Mouse (Mus musculus) adrenal gland, adult 8-10 months (tissue): ENCODE measurements around the gene Samd10. TPM values are rescaled to one million over a fixed set of nuclear protein-coding genes. Genes with fewer than 3 reads are reported as not detected.

Source experiments
- DNase-seq: peaks from one replicate; pipeline ENCODE4 v3.0.0; 2022
- total RNA-seq, 4 experiments: library from RNA; stranded (reverse); gene quantifications; 2 replicates each; pipeline ENCODE4 v1.2.4; 2022

The Samd10 gene
- total RNA-seq, 4 experiments from 2014 or later = 16.1 to 33.3 (median 21.8) TPM

DNA sequence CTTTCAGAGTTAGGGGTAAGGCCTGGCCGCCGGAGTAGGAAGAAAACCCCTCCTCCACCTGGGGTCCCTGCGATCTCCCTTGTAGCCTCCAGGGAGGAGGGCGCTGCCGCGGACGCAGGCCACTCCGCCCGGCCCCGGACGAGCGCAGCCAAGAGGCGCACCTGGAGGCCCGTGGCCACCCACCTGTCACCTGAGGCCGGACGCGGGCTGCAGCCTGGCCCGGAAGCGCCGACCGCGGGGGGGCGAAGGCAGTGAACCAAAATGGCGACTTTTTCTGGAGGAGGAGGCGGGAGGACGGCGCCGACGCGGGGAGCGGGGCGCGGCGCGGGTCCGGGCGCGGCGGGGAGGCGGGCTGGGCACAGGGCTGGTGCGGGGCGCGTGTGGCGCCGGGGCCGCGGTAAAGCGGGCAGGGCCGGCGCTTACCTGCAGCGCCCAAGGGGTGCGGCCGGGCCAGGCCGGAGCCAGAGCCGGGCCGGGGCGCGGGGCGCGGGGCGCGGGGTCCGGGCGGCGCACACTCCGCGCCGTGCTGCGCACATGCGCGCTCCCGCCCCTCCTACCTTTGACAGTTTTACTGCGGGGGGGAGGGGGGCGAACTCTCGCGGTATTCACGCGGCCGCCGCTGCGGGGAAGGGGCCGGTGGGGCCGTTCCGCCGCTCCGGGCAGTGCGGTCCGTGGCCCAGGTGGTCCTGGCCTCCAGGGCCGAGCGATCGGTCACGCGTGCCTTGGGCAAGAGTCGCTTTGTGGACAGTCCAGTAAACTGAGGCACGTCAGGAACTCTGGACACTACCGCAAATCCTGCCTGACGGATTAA lies 6.6 kb downstream of the Samd10 start, which contains the start of gene Zfp512b:
Zfp512b (minus strand) TSS at position 573 of the 811 bp plus-strand sequence.
- peak; percentile 58 for DNase-seq

DNA sequence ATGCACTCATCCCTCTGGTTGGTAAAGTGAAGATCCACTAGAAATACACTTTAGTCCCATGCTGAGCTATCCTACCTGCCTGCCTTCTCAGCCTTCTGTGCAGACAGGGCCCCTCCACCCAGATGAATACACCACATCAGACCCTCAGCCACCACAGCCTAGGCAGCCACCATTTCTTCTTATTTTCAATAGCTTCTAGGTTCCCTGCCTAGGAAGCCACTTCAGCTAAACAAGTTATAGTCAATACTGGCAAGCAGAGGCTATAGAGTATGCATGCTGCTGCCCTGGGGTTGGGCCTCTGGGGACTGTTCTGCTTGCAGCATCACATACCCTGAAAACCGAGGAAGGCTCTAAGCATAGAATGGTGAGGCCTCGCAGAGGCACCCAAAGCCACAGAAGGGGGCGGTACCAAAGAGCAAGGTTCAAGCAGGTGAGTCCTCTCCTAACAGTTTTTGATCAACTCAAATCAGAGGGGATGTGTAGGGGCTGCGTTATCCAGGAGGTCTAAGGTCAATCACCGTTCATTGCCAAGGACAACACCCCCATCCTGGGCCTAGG lies 7.4 kb downstream of the Samd10 start, which contains the start of gene Prpf6:
Prpf6 (plus strand) TSS at position 341 of the 558 bp plus-strand sequence.
- peak; percentile 5 for DNase-seq

DNA sequence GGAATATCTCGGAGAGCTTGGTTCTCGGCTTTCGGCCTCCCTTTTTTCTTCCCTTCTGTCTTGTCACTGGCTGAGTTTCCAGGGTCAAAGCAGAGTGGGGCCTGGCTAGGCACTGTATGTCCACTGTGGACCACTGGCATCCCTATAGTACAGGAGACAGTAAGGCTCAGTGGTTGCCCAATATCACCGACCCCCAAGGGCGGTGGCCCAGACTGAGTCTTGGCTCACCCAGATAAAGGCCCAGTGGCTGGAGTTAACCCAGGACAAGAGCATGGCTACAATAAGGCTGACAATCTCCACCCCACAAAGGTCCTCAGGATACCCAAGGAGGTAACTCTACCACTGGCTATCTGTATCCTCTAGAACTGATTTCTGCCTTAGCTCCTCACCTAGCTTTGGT lies 8.5 kb downstream of the Samd10 start:
- DNase-seq = no peak

DNA sequence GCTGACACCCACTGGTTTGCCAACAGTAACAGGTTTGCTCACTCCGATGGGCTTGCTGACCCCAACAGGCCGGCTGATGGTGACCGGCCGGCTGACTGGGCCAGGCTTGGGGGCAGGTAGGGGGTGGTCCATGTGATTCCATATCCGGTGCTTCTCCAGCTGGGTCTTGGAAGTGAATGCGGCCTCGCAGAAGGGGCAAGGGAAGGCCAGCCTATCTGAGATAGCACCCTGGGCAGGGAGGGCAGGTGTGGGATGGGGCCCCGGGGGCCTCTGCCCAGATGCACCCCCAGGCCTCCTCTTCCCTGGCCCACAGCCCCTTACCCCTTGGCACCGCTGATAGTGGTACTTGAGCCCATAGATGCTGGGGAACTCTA lies 9.3 kb downstream of the Samd10 start:
- no peak for DNase-seq

DNA sequence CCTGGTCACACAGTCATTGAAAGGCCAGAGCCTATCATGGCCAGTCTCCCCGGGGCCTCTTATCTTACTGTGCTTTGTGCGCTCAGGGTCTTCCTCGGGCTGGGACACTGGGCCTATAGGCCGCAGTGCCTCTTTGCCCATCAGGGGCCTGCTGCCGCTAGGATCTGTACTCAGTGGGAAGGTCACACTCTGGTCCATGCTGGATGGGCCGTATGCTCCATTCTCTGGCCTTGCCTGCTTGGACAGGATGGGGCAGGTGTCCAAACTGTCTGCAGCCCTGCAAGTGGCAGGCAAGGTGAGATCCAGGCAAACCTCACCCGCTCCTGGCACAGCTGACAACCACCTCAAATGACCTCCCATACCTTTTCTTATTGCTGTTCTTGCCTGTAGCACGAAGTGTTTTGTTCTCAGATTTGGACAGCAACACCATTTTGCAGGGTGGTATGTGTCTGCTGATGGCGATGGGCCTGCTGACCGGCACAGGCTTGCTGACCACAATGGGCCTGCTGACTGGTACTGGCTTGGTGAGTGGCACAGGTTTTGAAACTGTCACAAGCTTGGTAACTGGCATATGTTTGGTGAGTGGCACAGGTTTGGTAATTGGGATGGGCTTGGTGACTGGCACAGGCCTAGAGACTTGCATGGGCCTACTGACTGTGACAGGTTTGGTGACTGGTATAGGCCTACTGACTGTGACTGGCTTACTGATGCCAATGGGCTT lies 9.8 kb downstream of the Samd10 start:
- DNase-seq = no peak

DNA sequence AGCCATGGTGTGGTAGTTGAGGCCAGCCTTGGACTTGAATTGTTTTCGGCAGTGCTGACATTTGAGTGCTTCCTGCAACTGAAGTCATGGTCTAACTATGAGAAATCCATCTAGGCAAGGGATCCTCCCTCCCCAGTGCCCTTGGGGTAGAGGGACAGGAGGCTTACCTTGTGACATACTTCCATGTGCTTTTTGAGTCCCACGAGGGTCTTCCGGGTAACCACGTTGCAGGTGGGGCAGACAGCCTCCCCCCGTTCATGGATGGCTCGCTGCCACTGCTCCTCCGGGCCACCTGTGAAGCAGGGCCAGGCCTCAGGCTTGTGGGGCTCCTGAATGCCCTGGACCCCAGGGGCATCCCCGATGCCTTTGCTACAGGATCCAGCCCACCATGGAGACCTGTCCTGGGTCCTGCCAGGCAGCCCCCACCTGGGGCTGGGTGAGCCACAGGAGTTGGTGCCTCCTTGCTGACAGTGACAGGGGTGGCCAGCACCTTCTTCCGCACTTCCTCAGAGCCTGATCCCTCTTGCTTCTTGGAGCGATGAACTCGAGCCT lies 10.7 kb downstream of the Samd10 start:
- DNase-seq = no peak

DNA sequence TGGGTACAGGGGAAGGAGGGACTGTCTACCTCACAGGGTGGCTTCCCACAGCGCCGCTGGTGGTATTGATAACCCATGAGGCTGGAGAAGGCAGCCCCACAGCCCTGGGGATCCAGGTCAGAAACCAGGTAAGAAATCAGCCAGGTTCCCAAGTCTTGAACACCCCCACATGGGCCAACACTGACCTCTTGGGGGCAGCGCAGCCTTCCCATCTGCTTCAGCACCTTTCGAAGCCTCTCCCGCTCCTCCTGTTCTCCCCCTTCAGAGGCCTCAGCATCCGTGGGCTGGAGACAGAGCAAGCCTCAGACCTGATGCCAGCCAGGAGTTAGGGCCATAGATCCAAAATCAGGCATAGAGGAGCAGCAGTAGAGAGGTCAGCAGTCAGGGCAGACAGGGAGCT lies 11.2 kb downstream of the Samd10 start:
- DNase-seq = no peak

DNA sequence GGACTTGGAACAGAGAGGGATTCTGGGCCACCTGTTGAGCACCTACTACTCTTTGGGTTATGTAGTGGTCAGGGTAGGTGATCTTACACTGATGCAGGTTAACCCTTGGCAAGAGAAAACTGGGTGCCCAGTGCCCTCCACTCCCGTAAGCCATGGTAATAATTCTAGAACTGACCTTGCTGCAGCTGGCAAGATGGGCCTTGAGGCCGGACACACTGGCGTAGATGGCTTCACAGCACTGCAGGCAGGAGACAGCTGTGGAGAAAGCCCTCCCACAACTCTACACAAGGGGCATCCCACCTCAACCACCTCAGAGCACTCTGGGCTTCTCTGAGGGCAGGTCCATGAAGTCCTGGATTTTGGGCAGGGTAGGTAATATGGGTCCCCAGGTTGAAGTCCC lies 12.9 kb downstream of the Samd10 start:
- DNase-seq = no peak

DNA sequence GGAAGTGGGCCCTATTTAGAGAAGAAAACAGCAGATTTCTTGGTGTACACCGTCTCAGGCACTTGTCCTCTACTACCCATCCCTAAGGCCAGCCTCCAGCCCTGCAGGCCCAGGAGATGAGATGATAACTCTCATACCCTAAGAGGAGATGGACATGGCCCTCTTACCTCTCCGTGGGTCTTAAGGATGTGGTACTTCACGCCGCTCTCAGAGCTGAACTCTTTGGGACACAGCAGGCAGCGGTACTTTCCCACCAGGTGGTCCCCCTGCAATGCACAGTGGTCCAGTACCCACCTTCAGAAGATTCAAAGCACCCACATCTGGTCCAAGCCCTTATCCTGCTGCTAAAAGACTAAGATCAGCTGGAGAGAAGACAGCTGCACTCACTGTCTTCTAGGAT lies 13.5 kb downstream of the Samd10 start:
- DNase-seq = no peak

DNA sequence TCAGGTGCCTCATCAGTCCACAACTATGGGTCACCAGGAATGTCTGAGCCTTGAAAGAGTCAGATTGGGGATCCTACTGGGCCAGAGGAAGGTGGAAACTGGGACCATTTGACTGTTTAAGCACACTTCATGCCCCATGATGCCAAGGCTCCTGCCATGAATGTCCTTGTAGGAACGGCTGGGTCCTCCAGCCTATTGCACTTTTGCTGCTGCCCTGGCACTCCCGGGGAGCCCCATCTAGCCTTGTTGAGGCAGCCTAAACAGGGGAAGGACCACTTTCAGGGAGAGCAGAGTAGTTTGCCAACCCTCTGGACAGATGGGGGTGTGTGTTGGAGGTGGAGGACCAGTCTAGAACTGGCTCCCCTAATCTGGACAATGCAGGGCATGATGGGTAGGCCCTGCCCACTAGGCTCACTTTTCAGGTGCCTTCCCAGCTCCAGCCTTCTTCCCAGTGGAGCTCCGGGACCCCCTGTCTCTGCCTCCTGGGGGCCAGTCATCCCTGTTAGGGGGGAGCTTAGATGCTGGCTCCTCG lies 14.5 kb downstream of the Samd10 start, which contains the start of gene Uckl1:
Uckl1 (minus strand) TSS at position 482 of the 532 bp plus-strand sequence.
- DNase-seq = no peak

DNA sequence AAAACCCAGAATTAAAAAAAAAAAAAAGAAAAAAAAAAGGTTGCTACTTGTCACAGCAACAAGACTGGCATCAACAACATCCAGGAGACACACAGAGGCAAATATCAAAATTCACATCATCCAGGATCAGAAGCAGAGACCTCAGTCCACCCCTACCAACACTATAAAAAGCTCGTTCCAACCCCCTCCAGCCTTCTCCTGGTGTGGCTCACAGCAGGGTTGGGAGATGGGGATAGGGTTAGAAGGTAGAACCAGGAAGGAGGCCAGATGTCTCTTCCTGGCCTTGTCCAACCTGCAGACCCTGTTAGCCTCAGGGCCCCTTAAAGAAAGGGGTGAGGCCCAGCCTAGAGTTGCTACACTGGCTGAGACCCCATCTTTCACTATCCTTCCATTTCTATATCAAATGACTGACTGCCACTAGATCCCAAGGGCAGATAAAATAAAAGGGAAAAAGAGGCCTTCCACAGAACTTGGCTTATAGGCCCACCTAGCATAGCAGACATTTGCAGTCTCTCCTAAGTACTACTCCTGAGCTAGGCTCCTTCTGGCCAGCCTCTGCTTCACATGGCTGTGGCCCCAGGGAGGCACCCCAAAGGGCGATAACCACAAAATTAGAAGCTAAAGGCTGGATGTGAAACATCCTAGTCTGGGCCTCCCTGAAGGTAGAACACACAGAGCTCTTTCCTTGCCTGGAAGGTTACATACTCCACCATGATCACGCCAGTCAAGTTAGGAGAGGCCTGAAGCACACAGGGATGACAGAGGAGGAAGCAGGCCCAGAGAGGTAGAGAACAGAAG lies 15.4 kb downstream of the Samd10 start:
- no peak for DNase-seq

DNA sequence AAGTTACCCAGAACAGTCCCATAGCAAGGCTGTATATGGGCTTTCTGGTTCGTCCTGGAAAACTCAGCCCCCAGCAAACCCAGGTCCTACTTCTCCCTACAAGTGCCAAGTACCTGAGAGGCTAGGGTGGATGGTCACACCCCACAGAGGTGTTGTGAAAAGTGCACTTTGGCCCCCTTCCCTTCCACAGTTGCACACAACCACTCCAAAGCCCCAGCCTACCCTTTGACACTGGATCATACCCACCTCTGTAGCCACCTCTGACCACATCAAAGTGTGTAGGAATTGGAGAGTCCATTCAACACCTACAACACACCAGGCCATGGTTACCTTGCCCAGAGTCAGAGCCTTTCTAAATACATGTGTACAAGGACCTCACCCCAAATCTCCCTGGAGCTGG lies 16.1 kb downstream of the Samd10 start:
- DNase-seq = no peak

DNA sequence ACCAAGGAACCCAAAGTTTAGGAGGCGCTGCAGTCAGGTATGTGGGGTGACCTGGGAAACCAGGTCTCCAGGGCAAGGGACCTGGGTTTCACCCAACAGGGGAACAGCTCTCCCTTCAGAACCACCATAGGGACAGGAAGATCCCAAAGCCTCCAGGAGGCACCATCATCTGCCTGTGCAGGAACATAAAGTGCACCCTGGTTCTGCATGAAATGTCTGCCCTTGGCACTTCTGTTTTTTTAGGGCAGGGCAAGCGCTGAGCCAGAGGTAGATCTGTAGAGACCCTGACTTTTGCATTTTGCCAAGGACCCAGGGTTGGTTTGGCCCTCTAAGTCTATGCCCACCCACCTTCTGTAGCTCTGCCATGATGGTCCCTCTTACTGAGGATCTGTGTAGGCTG lies 16.7 kb downstream of the Samd10 start:
- DNase-seq = no peak

DNA sequence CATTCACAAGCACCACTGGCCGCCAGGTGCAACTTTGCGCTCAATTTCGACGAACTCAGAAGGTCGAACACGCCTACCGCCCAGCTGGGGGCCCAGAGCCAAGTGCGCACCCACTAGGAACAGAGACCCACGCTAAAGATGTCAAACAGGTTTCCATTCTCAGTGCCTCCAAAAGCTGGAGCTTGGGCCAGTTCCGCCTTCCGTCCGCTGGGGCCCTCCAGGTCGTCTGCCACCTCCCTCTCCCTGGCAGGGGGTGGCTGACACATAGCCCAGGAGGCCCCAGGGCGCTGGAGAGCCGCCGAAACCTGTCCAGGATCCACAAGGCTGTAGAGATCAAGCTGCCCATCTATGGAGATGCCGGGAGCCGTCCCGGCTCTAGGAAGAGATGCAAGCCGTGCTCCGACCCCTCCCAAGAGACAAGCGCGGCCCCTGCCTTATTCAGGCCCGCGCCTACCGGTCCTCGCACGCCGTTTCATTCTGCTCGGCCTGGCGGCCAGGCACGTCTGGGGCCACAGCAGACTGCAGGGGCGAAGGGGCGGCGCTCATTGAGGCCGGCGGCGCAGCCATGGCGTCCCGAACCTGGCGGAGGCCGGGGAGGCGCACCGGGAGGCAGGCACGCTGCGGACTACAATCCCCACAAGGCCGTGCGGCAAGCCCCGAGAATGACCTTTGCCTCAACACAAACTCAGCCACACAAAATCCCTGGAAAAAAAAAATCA lies 17.5 kb downstream of the Samd10 start:
- DNase-seq = peak; percentile 83

DNA sequence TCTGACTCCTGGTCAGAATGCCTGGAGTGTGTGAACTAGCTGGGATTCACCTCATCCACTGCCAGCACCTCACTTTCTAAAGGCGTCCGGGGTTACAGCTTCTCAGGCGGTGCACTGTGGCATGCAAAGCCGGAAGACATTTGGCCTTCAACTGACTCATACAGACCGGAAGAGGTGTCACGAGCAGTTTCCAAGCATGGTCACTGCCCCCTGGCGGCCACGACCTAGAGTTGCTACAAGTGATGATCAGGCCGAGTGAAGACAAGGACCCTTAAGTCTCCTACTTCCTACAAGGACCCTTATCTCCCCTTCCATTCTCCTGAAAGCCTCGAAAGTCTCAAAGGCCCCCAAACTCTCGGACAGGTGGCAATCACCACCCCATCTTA lies 18.0 kb downstream of the Samd10 start:
- DNase-seq = peak; percentile 84

DNA sequence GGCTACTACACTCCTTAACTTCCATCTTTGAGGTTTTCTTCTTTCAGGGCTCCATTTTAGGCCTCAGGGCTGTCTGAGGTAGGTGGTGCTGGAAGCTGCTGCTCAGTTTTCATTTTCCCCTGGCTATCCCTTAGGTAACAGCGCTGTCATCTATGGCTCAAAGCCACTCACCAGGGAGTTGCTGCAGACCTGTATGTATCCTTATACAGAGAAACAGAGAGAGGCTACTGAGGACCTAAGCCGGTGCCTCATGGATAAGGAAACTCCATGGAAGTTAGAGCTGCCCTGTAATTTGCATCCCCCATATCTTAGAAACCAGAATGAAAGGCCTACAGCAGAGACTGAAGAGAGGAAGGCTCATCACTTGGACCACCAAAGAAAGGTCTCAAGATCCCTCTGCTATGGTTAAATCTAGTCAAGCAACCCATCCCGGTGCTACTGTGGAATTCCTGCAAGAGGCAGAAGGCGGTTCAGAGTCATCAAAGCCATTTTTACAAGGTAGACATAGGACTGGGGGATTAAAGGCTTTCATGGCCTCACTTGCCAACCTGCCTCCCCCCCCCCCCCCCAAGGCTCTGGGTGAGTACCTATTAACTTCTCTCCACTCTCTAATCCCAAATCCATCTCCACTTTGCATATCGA lies 18.8 kb downstream of the Samd10 start:
- no peak for DNase-seq

DNA sequence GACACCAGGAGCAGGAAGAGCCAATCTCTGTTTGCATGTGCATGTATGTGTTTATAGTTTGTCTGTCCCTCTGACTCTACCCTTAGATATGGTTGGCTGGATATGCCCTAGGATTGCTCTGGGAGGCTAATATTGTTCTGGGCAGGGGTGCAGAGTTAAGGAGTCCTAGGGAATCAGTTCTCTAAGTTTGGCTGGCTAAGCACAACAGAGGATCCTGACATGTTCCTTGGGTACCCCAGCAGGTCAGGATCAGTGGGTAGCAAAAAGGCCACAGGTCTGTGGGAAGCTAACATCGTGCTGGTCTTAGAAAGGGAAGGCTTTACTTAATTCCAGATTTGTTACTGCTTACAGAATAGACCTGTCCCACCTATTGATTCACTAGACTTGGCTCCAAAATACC lies 19.3 kb downstream of the Samd10 start:
- DNase-seq = no peak

DNA sequence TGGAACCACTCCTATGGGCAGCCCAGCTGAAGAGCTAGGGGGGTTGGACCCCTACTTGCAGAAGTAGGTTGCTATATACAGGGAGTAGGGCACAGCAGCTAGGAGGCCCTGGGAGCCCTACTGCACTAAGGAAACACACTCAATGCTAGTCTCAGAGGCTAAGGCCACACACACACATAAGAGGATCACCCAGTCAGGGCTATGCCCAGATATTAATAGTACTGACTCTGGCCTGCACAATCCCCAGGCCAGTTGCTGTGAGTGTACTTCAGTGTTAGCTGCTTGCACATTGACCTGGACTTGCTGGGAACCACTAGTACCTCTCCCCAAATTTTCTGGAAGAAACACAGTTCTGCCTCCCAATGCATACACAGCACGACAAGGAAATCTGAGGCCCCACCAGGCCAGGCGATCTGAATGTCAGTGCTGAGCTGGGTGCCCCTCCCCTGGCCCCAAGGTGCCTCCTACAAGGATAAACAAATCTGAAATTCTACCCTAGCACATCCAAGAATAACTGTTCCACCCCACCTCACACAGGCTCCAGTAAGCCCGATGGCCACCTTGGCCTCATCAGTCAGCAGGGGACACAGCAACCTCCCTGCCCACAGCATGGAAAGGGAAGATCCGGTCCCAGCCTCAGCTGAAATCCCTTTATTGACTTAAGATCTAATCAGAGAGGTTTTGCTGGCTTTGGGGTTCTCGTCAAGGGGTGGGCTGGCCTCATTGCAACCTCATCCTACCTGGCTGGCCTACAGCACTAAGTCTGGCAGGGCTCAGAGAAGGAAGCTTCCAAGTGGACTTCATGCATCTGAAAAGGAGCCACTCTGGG lies 20.0 kb downstream of the Samd10 start:
- no peak for DNase-seq

DNA sequence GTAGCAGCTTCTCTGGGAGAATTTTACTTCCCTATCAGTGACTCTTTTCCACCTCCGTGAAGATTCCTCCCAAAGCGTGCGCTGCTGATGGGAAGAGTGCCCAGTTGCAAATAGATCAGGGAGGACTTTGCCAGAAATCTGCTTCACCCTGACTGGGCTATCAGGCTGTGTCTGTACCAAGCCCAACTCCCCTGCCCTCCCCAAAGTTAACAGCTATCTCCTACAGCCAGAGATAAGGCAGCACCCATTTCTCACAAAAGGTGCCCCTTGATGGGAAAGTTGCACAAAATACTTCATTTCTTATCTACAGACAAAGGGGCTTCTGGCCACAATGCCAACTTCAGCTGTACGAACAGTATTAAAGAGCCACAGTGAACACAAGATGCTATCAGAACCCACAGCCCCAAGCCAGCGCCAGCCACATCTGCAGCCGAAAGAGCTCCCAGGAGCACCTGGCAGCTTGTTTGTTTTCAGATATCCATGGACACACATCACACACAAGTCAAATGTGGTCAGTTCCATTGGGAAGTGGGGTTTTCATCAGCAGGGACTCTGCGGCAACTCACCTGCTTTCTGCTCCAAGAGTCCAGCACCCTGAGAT lies 20.9 kb downstream of the Samd10 start:
- no peak for DNase-seq
